ENCODE assay signal across 15 mouse cellular contexts in the genomic region with DNA sequence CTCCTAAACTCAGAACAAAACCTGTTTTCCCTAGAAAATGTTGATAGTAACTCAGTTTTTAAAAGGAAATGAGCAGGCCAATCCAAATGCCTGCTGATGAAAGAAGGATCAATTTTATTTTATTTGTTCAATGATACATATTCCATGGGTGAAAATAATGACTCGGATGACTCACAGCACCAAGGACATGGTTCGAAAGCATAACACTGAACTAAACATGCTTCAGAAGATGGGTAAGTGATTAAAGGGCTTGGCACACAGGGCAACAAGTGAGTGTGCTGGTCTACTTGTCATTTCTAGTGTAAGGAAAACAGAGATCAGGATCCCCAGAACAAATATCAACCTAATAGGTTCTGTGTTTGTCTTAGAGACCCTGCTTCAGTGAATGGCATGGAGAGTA. TPM values are rescaled to one million over a fixed set of nuclear protein-coding genes. Genes with fewer than 3 reads are reported as not detected.
"Had no signal": no experiment of that assay in that cellular context is flagged by ENCODE, and none has a peak within 500 bp of the region (broad histone marks: within the 10 kb centered on the region; RNA-seq: fewer than 3 reads in every experiment).

No protein-coding gene starts in this region.

- DNase-seq: gastrocnemius, postnatal 10 days; gastrocnemius, postnatal 25 days; heart, adult 18-20 months; heart, postnatal 10 days; heart, postnatal 4 days; kidney, adult 18-20 months; kidney, adult 8-10 months; kidney, postnatal 10 days; kidney, postnatal 25 days; kidney, postnatal 4 days; liver; liver, embryonic 13.5 days; liver, postnatal 0 days had no signal

RNA-seq across cellular contexts. Expression of a gene that starts 26.1 kb away (rescaled TPM):
- total RNA-seq: granulocyte monocyte progenitor cell, adult 5-6 weeks had no signal
- polyA plus RNA-seq: inflammation-experienced regulatory T-cells, adult 6 months had no signal
